Mouse (Mus musculus) Muller cell, postnatal 12 days (primary cell): ENCODE measurements at regions not wholly inside any gene's neighbourhood (a gene's known extent, or its start where the extent isn't known, plus 50 kb on each side); places are given as distances from the start of the nearest gene placed in this dataset.
A peak's percentile ranks its signal among the peaks of the same experiment; 100 is the strongest.

Experiments
- DNase-seq: peaks from one replicate; pipeline ENCODE4 v3.0.0-alpha.2; 2015; ENCODE audit errors: inconsistent ontology term

DNA sequence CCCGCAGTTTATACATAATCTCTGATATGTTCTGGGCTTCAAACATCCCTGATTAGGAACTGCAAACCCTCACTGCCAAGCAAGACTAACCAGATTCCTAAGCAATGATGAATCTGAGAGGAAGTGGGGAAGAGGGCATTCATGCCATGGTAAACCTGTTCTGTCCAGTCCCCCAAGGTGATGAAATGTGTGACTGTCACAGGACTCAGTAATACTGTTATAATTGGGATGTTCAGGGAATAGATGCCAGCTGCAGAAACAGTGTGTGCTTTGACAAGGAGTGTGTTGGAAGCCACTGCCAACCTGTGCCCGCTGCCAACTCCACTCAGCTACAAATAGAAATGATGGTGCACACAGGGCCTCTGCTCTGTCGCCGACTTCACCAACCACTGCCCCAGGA lies 466.0 kb downstream of the Efna5 start:
- peak; percentile 50 for DNase-seq

DNA sequence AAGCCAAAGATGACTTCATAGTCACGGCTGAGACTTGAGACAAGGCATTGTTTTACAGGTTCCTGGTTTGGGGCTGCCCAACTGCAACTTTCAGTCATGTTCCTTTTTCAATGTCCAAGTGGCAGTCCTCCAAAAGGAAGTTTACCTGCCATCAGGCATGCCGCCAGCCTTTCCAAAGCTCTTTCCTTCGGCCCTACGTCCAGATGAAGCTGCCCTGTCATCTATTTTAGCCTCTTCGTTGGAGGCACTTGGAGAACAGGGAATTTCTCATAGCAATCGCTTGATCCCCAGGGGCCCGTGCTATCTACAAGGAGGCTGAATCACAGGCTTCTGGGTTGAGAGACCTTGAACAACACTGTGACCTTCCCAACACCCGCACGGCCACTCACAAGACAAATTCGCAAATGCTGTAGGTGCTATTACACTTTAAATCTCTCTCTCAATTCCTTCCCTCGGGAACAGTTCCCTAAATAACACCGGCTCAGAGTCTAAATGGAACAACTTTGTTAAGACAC lies 468.4 kb downstream of the Efna5 start:
- no peak for DNase-seq

DNA sequence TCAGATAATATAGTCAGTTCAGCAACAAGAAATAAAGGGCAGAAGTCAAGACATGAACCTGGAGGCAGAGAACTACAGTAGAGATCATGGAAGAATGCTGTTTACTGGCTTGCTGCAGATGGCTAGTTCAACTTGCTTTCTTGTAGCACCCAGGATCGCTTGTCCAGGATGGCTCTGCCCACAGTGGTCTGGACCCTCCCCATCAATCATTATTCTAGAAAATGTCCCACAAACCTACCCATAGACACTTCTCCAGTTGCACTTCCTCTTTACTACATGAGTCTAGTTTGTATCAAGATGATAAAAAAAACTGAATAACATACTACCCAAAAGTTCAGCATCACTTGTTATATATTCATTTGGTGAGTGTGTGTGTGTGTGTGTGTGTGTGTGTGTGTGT lies 477.4 kb downstream of the Efna5 start:
- no peak for DNase-seq

DNA sequence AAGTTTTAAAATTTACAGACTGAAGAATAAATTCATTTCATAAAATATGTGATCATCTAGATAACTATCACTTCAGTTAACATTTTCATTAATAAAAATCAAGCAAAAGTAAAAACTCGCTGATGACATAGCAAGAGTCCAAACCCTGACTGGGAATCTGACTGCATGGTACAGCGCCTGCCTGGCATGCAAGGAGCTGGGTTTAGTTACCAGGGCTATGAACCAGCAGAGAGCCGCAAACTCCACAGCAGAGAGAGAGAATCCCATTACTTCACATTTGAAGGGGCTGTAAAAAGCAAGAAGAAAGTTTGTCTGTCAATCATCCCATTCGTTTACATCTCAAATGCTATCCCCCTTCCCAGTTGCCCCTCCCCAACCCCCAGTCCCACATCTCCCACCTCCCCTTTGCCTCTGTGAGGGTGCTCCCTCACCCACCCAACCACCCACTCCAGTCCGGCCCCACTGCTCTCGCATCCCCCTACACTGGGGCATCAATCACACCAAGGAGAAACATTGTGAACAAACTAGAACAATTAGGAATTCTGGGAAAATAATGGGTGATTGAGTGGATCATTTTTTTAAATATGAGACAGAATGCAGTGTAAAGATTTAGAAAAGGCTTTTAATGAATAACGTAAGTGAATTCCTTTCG lies 487.6 kb downstream of the Efna5 start:
- no peak for DNase-seq

DNA sequence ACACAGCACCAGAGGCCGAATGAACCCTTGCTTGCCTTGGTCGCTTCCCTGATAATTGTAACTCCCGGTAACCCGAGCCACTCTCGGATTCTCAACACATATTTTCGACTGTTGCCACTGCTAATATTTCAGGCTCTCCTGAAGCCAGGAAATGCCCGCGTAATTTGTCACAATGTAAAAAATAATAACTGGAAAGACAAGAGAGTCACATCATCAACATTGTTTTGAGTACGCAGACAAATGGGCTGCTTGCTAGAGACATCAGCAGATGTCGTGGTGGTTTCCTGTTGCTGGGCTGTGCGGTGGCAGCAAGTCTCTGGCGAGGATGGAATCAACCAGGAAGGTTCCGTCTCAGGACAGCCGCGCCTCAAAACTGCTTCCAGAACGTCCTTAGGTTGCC lies 497.1 kb downstream of the Efna5 start:
- DNase-seq: no peak

DNA sequence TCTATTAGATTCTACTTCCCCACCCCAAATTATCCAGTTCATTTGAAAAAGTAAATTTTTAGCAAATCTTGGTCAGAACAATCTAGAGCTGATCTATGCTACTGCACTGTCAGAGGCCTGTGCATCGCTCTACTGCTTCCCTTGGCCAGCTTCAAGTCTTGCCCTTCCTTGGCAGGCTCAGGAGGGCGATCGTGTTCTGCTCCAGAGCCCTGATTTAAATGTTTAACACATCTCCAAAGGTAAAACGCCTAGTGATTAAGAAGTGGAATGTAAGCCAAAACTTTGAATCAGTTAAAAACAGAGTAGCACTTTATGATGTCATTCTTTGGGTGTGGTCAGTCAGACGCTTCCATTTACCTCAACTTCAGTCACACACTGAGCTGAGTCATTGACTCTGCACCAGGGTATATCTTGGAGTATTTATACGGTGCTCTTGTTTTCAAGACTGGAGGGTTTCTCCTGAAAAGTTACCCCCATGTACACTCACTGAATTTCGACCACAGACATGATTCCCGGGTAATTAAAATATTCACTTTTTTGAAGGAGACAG lies 502.2 kb downstream of the Efna5 start:
- DNase-seq: peak; percentile 11

DNA sequence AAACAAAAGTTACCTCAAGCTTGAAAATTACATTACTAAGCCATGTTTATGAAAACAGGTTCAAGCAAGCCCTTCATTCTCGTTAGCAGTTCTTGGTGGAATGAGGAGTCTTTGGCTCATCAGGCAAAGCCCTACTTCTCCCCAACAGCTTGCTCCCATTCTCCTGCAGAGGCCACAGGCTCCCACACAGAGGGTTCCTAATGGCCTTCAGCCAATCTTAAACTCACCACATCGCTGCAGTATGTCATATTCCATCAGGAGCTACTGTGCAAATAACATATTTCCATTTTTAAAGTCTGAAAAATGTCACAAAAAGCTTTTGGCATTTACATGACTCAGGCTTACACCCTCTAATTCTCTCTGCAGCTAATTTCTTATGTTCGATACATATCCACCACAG lies 512.0 kb downstream of the Efna5 start:
- DNase-seq: no peak

DNA sequence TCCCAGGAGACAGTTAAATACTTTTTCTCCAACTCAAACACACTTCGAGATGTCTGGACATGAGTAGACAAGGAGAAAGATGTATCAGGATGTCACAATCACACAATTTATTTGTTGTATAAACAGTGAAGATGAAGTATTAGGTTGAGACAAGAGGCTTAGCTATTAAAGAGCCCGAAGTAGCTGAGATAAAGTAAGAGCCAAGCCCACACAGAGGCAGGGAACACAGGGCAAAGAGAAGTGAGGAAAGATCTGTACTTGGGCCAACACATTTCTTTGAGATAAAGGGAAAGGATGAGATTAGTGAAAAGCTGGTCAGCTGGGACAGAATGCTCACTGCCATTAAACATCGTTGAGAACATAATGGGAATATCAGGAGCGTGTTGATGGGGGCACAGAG lies 513.2 kb downstream of the Efna5 start:
- DNase-seq: no peak

DNA sequence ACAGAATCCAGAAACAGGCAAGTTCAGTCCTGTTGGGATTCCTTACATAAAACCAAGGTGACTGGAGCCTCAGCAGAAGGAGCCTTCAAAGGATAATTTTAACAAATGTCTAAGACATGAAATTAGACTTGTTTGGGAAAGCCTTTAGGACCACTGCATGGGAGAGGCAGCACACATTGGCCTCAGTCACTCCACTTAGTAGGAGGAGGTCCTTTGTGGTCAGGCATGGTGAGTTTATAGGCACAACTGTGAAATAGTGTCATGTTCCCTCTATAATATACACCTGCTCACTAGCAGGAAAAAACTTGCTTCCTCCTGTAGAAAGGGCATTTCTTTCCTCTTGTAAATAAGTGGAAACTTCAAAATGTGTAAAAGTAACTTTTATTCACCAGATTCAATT lies 522.8 kb downstream of the Efna5 start:
- DNase-seq: no peak

DNA sequence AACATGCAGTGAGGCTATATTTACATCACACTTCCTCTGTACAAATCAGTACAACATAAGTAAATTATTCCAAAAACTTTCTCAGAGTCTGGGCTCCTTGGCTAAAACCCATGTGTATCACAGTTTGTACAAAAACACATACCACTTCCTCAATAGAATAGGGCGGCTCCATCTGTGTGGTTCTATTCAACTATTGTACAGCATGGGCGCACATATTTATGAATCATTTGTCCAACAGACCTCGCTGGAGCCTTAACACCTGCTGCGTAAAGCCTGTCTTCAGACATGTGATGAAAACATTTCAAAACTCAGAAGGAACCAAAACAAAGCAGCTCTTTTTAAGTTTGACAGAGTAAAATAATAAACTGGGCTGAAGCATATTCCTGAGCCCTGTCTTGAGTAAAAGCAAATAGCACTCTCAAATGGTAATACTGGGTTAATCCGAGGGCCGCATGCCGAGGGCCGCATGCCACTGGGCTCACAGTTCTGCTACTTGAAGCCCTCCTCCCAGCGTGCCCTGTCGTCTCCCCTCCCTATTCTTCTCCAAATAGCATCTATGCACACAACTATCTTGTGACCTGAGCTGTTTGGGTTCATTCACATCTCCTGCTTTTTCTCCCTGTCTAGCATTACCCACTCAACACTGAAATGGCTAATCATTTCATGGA lies 543.1 kb downstream of the Efna5 start:
- DNase-seq: no peak

DNA sequence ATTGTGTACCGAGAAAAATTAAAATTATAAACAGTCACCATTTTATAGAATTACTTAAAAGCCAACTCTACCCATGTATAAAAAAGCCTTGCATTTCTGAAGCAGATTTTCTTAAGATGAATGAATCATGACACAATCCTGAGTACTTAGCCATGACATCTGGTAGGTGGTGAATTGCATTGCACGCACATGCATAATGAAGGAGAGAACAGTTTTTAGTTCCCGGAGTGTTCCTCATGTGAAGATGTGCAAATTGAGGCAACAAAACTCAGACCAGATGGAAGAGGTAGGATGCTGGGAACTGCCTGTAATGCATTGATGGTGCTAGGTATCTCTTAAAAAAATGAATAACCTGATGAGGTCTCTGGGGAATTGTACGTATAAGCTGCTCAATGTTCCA lies 550.9 kb downstream of the Efna5 start:
- DNase-seq: no peak

DNA sequence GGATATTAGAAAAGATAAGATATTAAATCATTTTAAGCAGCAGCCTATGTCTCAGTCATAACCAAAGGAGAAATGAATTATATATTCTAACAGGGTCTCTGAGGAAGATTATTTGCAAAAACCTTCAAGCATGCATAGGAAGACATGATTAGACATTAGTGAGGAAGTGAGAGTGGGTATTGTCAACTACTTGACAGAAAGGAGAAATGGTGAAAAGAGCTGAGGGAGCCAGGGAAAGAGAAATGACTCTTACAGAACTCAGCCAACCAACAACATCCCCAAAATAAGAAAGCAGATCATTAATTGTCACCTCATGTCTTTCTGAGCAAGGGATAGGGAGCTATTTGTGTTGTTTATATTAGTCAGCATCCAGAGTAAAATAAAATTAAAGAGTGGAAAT lies 554.3 kb downstream of the Efna5 start:
- DNase-seq: no peak

DNA sequence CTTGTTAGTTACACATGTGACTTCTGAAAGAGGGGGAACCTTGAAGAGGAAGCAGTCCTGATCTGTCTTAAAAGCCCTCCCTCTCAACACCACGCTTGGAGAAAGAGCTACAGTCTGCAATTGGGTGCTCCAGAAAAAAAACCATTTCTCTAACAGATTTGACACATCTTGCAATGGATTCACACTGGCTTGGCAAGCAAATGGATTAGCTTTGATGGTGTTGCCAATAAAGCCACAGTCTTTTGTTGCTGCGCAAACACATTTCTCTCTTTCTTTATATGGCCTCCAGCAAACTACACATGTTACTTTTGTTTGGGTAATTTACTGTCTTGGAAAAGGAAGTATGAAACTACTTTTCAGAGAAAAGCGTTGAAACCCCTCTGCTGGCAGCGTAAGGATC lies 562.1 kb downstream of the Efna5 start:
- DNase-seq: no peak

DNA sequence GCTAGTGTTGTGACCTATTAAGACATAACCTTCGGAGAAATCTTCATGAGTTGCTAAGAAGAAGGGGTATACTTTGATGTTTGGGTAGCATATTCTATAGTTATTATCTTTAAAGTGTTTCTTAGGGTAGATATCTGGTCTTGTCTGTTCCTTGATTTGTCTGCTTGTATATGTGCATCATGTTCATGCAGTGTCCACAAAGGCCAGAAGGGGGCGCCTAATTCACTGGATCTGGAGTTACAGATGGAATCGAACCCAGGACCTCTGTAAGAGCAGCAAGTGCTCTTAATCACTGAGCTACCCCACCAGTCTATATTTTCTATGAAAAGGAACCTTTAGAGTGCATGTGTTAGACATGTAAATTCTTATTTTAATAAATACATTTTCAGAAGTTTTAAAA lies 571.1 kb downstream of the Efna5 start:
- DNase-seq: no peak

DNA sequence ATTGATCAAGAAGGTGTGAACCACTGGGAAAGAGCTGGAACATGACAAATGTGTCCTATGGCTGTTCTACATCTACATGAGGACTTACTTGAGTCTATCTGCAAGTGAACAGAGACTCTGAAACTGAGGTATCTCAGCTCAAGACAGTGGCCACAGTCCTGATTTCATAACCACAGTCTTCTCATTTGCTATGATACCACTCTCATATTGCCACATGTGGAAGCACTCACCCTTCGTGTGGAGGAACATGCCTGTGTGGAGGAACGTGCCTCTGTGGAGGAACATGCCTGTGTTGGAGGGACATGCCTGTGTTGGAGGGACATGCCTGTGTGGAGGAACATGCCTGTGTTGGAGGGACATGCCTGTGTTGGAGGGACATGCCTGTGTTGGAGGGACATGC lies 574.0 kb downstream of the Efna5 start:
- DNase-seq: no peak

DNA sequence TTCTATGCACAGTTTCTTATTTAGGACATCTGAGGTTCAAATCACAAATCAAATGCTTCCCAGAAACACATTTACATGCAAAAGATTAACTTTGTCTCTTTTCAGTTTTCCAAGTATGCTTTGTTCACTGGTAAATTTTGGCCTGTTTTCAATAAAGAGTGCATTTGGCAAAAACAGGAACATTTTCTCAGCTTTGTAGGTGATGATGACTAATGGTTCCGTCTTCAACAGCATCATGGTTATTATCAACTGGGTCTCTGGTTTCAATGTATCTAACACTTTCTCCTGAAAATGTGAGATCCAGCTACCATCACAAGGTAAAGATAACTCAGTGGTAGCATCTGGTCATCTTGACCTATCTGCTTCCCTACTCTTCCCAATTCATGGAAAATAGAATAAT lies 574.6 kb downstream of the Efna5 start:
- DNase-seq: no peak

DNA sequence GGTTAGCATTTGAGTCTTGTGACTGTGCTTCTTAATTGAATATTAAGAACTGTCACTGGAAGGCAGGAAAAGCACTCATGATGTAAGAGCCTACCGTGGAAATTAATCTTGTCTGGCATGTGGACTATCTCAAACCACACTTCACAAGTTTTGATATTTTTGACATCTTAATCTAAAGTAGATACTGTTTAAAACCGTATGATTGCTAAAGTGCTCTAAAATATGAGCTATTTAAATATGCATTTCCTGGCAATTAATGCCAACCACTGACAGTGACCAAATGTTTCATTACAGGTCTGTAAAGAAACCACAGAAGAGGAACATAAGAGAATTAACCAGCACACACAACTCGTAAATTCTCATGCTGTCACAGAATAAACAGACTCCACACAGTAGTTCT lies 576.0 kb downstream of the Efna5 start:
- no peak for DNase-seq

DNA sequence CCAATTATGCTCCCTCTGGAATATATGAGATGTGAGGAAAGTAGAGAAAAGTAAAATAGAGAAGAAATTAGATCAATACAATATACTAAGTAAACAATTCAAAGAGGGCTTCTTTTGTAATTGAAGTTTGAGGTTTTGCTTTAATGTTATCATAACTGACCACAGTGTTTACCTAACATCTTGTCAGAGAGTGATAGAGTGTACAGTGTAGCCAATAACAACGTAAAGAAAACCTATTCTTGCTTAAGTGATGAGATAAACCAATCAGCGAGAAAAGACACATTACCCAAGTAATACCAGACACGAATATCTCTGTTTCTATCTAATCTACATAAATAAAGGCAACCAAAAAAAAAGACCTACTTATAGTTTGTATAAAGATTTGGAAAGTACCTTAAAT lies 577.0 kb downstream of the Efna5 start:
- no peak for DNase-seq

DNA sequence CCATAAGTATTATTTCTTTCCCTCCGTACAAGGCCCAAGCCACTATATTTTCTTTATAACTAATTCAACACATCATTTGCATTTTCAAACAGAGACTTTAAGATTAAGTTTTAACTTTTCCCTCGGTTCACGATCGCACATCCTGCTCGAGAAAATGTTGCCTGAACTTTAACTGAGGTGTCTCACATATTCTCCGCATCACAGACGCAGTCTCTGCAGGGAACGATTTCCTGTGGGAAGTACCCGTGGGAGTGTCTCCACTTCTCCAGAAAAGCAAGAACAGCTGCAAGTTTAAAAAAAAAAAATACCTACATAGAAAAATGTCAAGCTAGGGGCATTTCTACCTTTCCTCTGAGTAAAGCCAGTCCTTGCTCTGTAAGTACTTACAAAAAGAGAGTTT lies 581.2 kb downstream of the Efna5 start:
- DNase-seq: no peak

DNA sequence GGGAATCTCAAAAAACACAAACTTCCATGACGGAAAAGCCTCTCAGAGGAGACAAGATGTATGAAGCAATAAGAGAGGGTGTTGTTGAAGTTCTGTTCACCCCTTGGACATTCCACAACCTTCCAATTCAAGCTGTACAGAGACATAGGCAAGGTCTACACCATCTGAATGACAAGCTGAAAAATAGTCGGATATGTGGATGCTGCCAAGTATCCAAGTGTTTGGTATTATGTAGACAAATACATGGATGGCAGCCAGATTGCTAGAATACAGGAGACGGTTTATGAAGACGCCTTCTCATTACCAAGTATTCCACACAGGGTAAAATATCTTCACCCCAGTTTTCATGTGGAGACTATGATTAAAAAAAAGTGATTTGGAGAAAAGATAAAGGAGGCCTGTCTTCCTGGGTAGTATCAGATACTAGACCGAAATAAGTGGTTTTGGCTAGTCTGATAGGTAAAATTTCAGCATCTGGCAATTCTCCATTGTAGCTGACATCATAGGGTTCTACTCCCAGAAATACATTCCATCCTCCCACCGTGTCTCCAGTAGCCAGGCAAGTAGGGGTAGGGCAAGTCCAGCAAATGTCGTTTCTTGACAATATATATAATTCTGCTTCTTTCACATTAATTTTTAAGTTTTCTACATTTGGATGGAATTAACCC lies 583.6 kb downstream of the Efna5 start:
- no peak for DNase-seq

DNA sequence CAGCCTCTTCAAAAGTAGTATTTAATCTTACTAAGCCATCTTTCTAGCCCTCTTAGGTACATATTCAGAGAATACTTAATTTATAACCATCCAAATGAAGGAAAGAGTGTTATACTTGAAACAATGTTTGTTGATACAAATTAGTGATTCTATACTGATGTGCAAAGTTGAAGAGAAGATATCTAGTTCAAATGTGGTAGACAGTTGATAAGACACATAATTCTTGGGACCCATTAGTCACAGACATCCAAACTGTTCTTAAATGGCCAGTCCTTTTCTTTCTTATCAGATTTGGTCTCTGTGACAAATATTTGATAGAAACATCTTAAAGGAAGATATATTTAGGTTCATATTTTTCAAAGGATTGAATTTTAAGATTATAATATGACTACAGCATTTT lies 585.7 kb downstream of the Efna5 start:
- DNase-seq: no peak

DNA sequence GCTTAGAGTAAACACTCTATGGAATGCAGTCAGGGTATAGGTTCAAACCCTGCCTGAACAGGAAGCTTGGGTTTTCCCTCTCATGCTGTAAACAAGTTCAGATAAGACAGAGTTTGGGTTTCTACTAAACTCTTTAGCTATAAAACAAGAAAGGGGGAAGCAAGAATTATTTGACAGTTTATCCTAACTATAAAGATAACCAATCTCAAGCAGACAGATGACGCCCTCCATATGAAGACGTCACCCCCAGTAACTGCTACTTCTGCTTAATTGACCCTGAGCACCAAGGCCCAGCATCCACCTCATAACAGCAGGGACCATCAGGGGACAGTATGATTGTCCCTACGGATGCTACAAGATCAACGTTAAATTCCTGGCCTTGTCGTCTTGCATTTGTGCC lies 588.4 kb downstream of the Efna5 start:
- no peak for DNase-seq

DNA sequence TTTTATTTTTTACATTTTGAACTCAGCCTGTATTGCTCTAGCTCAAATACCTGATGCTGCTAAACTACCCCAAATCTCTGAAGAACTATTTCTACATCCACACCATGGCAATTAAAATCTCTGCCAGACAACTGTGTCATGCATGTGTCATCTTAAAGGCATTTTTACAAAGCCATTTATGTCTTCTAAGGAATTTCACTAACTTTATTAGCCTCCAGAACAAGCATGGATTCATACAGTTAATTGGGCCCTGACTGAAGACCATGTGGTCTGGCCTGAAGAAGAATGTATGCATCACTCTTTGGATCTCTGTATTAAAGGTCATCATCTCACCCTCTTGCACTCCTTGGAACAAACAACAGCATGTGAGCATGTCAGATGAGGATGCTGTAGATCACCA lies 593.5 kb downstream of the Efna5 start:
- DNase-seq: peak; percentile 78
